Mouse (Mus musculus): ENCODE data around the gene Gm13275. TPM values are rescaled to one million over a fixed set of nuclear protein-coding genes. Genes with fewer than 3 reads are reported as not detected.
"Not testable (repeated sequence)": the region's sequence is repeated elsewhere in the genome, so short reads cannot be mapped to it uniquely, and the experiment has no call there.

Gene Gm13275
- total RNA-seq, 1 experiment from 2014 or later, result not detected

DNA sequence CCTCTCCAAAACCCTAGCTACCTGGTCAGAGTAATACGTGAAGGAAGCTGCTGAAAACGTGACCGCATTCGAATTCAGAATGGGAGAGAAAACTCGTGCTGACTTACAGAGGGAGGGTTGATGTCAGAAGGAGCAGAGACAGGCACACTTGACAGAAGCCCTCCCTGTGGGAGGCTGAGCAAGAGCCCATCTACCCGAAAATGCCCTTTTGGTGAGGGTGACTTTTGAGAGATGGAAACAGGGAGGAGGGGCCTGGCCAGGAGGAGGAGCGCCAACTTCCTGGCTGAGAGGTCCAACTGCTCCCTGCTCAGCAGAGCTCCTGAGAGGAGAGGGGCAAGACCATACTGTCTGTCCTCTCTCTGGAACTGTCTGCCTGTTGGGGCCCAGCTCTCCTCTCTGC lies 5.1 kb downstream of the Gm13275 start, which contains the start of gene Gm13285:
Gm13285 (plus strand) TSS at position 301 of the 400 bp plus-strand sequence.
- not testable (repeated sequence) for DNase-seq

DNA sequence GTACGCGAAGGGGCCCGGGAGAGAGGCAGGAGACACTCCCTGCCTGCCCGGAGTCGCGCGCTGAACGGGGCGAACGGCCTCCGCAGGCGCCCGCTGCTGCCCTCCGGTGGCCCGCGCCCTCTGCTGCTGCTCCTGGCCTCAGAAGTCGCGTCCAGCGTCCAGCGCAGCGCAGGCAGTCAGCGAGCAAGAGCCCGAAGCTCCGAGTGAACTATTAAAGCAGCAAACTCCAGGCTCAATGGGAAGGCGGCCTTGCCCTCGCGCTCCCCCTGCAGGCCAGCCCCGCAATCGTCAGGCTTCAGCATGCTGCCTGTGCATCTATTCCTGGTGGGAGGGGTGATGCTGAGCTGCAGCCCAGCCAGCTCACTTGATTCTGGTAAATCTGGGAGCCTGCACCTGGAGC lies 8.7 kb downstream of the Gm13275 start, which contains the start of gene Gm13287:
Gm13287 (plus strand) TSS at position 301 of the 400 bp plus-strand sequence.
- DNase-seq, result not testable (repeated sequence)

DNA sequence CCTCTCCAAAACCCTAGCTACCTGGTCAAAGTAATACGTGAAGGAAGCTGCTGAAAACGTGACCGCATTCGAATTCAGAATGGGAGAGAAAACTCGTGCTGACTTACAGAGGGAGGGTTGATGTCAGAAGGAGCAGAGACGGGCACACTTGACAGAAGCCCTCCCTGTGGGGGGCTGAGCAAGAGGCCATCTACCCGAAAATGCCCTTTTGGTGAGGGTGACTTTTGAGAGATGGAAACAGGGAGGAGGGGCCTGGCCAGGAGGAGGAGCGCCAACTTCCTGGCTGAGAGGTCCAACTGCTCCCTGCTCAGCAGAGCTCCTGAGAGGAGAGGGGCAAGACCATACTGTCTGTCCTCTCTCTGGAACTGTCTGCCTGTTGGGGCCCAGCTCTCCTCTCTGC lies 10.9 kb downstream of the Gm13275 start, which contains the start of gene Gm13288:
Gm13288 (plus strand) TSS at position 301 of the 400 bp plus-strand sequence.
- DNase-seq, result not testable (repeated sequence)

DNA sequence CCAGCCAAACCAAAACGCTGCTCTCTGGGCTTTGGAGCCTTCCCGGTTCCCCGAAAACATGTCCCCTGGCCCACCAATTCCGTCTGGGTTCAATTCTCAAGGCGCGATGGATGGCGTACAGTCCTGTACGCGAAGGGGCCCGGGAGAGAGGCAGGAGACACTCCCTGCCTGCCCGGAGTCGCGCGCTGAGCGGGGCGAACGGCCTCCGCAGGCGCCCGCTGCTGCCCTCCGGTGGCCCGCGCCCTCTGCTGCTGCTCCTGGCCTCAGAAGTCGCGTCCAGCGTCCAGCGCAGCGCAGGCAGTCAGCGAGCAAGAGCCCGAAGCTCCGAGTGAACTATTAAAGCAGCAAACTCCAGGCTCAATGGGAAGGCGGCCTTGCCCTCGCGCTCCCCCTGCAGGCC lies 11.5 kb downstream of the Gm13275 start:
- DNase-seq, result peak; percentile 45

DNA sequence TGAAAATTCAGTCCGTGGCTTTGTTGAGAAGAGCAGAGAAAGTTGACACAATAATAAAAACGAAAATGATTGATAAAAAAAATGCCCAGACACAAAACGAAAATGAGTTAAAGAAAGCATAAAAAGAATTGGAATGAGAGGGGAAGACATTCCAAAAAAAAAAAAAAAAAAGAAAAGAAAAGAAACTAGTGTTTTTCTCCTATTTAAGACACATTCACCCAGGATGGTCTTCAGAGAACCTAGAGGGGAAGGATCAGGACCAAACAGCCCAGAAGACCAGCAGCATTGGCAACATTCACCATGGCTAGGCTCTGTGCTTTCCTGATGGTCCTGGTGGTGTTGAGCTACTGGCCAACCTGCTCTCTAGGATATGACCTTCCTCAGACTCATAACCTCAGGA lies 21.6 kb downstream of the Gm13275 start, which contains the start of gene Ifna7:
Ifna7 (plus strand) TSS at position 301 of the 400 bp plus-strand sequence.
- DNase-seq, result no peak

DNA sequence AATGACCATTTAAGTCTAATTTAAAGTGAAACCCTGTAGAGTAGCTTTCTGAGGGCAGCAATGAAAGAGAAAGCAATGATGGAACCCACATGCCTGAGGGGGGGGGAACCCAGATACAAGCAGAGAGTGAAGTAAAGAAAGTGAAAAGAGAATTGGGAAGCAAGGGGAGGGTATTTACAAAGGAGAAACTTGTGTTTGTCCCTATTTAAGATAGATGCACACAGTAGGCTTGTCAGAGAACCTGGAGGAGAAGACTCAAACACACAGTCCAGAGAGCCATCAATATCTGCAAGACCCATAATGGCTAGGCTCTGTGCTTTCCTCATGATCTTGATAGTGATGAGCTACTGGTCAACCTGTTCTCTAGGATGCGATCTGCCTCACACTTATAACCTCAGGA lies 25.4 kb downstream of the Gm13275 start, which contains the start of gene Ifna11:
Ifna11 (plus strand) TSS at position 301 of the 400 bp plus-strand sequence.
- no peak for DNase-seq

DNA sequence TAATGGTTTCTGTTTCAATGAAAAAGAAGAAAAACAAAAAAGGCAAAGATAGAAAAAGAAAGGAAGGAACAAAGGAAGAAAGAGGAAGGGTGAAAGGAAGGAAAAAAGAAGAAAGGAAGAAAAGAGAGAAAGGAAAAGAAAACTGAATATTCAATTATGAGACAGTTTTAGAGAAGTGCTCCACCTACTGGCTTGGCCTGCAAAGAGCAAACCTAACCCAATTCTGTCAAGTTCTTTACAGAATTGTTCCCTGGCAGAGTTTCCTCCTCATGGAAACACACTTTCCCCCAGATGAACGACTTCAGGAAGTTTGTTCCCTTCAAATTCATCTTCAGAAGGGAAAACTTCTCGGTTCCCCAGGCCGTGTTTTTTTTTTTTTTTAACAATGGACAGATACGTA lies 28.7 kb downstream of the Gm13275 start:
- peak; percentile 14 for DNase-seq

DNA sequence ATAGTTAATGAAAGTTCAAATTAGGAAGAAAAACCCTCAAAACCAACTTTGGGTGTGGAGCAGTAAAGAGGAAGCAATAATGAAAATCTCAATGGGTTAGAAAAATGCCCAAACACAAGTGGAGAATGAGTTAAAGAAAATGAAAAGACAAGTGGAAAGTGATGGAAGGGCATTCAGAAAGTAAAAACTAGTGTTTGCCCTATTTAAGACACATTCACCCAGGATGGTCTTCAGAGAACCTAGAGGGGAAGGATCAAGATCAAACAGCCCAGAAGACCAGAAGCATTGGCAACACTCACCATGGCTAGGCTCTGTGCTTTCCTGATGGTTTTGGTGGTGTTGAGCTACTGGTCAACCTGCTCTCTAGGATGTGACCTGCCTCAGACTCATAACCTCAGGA lies 32.8 kb downstream of the Gm13275 start, which contains the start of gene Ifna6:
Ifna6 (plus strand) TSS at position 301 of the 400 bp plus-strand sequence.
- DNase-seq, result not testable (repeated sequence)

DNA sequence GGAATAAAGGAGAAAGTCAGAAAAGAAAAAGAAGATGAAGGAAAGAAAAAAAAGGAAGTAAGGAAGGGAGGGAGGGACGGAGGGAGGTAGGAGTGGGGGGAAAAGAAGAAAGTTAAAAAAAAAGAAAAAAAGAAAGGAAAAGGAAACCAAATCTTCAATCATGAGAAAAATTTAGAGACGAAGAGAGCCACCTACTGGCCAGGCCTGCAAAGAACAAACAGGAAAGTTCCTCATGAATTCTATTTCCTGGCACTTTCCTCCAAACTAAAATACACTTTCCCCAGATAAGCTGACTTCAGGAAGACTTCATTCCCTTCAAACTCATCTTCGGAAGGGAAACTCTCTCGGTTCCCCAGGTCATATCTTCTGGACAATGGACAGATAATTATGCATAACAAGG lies 36.2 kb downstream of the Gm13275 start:
- peak; percentile 26 for DNase-seq

DNA sequence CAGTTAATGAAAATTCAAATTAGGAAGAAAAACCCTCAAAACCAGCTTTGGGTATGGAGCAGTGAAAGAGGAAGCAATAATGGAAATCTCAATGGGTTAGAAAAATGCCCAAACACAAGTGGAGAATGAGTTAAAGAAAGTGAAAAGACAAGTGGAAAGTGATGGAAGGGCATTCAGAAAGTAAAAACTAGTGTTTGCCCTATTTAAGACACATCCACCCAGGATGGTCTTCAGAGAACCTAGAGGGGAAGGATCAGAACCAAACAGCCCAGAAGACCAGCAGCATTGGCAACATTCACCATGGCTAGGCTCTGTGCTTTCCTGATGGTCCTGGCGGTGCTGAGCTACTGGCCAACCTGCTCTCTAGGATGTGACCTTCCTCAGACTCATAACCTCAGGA lies 40.9 kb downstream of the Gm13275 start, which contains the start of gene Ifna5:
Ifna5 (plus strand) TSS at position 301 of the 400 bp plus-strand sequence.
- not testable (repeated sequence) for DNase-seq

DNA sequence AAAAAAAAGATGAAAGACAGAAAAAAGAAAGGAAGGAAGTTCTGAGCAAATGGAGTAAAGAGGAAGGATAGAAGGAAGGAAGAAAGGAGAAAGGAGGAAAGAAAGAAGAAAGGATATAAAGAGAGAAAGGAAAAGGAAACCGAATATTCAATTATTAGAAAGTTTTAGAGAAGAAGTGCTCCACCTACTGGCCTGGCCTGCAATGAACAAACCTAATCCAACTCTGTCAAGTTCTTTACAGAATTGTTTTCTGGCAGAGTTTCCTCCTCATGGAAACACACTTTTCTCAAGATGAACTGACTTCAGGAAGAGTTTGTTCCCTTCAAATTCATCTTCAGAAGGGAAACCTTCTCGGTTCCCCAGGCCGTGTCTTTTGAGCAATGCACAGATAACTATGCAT lies 44.5 kb downstream of the Gm13275 start:
- DNase-seq, result peak; percentile 12

DNA sequence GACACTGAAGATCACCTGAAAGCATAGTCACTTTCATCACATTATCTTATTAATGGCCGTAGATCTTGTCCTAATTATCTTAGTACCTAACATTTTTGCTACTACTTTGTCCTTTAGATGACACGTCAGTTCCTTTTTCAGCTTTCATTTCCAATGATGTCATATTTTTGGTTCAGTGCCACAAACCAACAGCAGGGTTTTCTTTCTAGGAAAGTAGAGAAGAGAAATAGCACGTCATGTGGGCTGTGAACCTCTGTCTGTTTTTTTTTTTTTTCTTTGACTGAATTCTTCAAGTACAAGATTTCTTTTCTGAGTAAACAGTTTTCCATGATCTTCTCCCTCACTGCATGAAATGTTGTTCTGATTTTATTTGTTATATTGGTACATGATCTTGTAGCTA lies 45.8 kb downstream of the Gm13275 start:
- no peak for DNase-seq

DNA sequence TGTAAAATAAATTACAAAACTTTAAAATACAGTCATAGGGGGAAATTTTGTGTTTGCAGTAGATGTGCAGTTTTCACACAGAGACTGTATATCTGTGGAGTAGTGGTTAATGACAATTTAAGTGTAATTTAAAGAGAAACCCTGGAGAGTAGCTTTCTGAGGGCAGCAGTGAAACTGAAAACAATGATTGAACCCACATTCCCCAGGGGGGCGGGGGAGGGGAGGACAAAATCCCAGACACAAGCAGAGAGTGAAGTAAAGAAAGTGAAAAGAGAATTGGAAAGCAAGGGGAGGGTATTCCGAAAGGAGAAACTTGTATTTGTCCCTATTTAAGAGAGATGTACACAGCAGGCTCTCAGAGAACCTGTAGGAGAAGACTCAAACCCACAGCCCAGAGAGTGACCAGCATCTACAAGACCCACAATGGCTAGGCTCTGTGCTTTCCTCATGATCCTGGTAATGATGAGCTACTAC lies 47.2 kb downstream of the Gm13275 start, which contains the start of gene Ifna4:
Ifna4 (plus strand) TSS at position 424 of the 474 bp plus-strand sequence.
- no peak for DNase-seq

Other genes with a start within 250 kb of the Gm13275 start
- gene Ifna15, start 236.2 kb upstream of the Gm13275 start, total RNA-seq (2021), result not detected in 2 replicates
- not detected in 2 replicates for gene Ifna14, start 222.7 kb upstream of the Gm13275 start, total RNA-seq (2021)
- not detected in 2 replicates for gene Ifna9, start 202.1 kb upstream of the Gm13275 start, total RNA-seq (2021)
- not detected in 2 replicates for gene Ifna12, start 191.1 kb upstream of the Gm13275 start, total RNA-seq (2021)
- not detected in 2 replicates for gene C87499, start 160.1 kb upstream of the Gm13275 start, total RNA-seq (2021)
- gene Ifna13, start 150.0 kb upstream of the Gm13275 start, total RNA-seq (2021), result not detected in 2 replicates
- not detected in 2 replicates for gene Ifna16, start 117.6 kb upstream of the Gm13275 start, total RNA-seq (2021)
- gene Ifna2, start 110.6 kb upstream of the Gm13275 start, total RNA-seq (2021), result not detected in 2 replicates
- gene Ifnab, start 103.1 kb upstream of the Gm13275 start, total RNA-seq (2021), result not detected in 2 replicates
- gene Gm26566, start 72.7 kb upstream of the Gm13275 start, total RNA-seq (2021), result 0.49 and 0.89 TPM in 2 replicates
- 72.3 and 74.9 TPM in 2 replicates for gene Klhl9, start 72.0 kb upstream of the Gm13275 start, total RNA-seq (2021)
- not detected in 2 replicates for gene Gm13271, start 39.6 kb upstream of the Gm13275 start, total RNA-seq (2021)
- gene Gm13283, start 34.4 kb upstream of the Gm13275 start, total RNA-seq (2021), result not detected in 2 replicates
- gene Gm13290, start 20.7 kb upstream of the Gm13275 start, total RNA-seq (2021), result not detected in 2 replicates
- not detected in 2 replicates for gene Gm13289, start 17.6 kb upstream of the Gm13275 start, total RNA-seq (2021)
- not detected in 2 replicates for gene Gm13272, start 14.6 kb upstream of the Gm13275 start, total RNA-seq (2021)
- gene Ifnz, start 12.4 kb upstream of the Gm13275 start, total RNA-seq (2021), result not detected in 2 replicates
- not detected in 2 replicates for gene Gm13276, start 8.8 kb upstream of the Gm13275 start, total RNA-seq (2021)
- not detected in 2 replicates for gene Gm13277, start 5.9 kb upstream of the Gm13275 start, total RNA-seq (2021)
- not detected in 2 replicates for gene Gm13278, start 2.9 kb upstream of the Gm13275 start, total RNA-seq (2021)
- not detected in 2 replicates for gene Gm13279, start 2.9 kb downstream of the Gm13275 start, total RNA-seq (2021)
- 0.22 TPM in 1 of 2 replicates, not detected in the other for gene Gm13285, start 5.2 kb downstream of the Gm13275 start, total RNA-seq (2021)
- not detected in 2 replicates for gene Gm13287, start 8.8 kb downstream of the Gm13275 start, total RNA-seq (2021)
- gene Gm13288, start 11.0 kb downstream of the Gm13275 start, total RNA-seq (2021), result not detected in 2 replicates
- gene Ifna7, start 21.7 kb downstream of the Gm13275 start, total RNA-seq (2021), result not detected in 2 replicates
- gene Ifna11, start 25.5 kb downstream of the Gm13275 start, total RNA-seq (2021), result not detected in 2 replicates
- gene Ifna6, start 32.9 kb downstream of the Gm13275 start, total RNA-seq (2021), result not detected in 2 replicates
- not detected in 2 replicates for gene Ifna5, start 41.0 kb downstream of the Gm13275 start, total RNA-seq (2021)
- gene Ifna4, start 47.4 kb downstream of the Gm13275 start, total RNA-seq (2021), result not detected in 2 replicates
- gene Ifna1, start 55.6 kb downstream of the Gm13275 start, total RNA-seq (2021), result not detected in 2 replicates
- not detected in 2 replicates for gene Ifne, start 85.7 kb downstream of the Gm13275 start, total RNA-seq (2021)

Measured in adrenal gland, postnatal 14 days (tissue).